Mouse (Mus musculus) layer of hippocampus, postnatal 10 days (tissue): Measurements from ENCODE around the gene Pcdh9. TPM values are rescaled to one million over a fixed set of nuclear protein-coding genes. Genes with fewer than 3 reads are reported as not detected.

Experiments
- DNase-seq, 2 experiments: peaks; one replicate each; pipeline ENCODE4 v3.0.0; 2021; ENCODE audit warnings: low spot score in 2 of 2
- total RNA-seq, 2 experiments: library from RNA; stranded (reverse); gene quantifications; 2 replicates each; pipeline ENCODE4 v1.2.3; 2021

Pcdh9 gene
- total RNA-seq, 2 experiments from 2014 or later: 150 to 158 TPM

- DNase-seq: no peak
These were observed 831.7 kb downstream of the Pcdh9 start for GRCm38 (mm10) chr14:93058799-93059198.

DNA sequence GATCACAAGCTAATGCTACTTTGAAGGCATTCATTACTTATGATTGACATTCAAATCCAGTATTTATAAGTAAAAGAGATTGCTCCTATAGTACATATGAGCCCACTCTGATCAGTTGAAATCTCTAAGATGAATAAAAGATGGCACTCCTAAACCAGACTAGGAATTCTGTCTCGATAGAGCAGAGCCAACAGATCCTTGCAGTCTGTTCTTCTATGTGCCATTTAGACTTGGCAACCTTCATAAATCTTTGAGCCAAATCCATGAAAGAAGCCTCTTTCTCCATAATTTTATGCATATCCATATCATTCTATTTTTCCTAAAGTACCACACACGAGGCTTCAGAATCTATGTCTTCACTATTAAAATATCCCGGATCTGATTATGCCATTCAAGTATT is 834.5 kb downstream of the Pcdh9 start:
- DNase-seq: no peak

- DNase-seq: peak in 1 of 2 experiments; percentile 5
These were observed 849.9 kb downstream of the Pcdh9 start for GRCm38 (mm10) chr14:93040591-93040990.

DNA sequence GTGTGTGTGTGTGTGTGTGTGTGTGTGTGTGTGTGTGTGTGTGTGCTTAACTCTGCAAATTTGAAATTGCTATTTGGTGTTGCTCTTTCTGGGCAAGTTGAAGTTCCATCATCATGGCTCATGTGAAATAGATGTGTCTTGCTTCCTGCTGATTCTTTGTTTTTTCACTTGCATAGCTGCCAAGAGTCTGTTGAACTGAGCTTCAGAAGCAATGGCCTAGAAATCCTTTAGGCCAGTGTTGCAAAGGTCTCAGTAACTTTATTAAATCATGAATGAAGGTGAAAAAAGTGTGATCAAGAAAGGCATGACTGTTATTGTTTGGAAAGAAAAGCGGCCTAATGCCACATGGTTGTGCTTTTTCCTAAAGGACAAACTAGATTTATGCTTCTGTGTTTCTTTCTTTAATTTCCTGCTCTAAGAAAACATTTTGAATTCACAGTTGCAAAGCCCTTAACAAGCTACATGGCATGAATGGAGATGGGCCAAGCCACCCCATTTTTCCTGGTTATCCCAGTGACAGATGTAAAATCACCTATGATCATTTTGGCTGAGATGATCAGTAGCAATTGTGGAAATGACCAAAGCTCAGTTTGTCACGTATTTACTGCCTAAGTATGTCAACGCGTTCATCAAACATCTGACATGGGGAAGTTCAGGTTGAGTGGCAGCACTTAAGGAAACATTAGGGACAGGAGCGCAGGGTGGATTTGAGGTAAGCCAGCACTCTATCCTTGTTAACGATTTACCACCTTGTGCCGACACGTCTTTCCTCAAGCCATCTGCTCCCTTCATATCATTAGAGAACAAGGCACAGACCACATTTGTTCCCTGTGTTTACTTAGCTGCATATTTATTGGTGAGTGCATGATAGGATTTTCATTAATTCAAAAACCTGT is 850.9 kb downstream of the Pcdh9 start:
- peak in 1 of 2 experiments; percentile 5 for DNase-seq

- DNase-seq: peak; percentile 36 to 56
These were observed 881.1 kb downstream of the Pcdh9 start for GRCm38 (mm10) chr14:93009147-93010064.
